Mouse (Mus musculus) kidney, adult 8-10 months (tissue): Measurements from ENCODE around the gene Traf1.
A peak's percentile ranks its signal among the peaks of the same experiment; 100 is the strongest.

Experiments used
- DNase-seq, 2 experiments: peaks; one replicate each; pipeline ENCODE4 v3.0.0; 2022

Gene Traf1

GRCm38 (mm10) chr2:34899682-34900081 lies 61.9 kb downstream of the Traf1 start:
- DNase-seq, result no peak

- DNase-seq, result peak; percentile 58
Measured at GRCm38 (mm10) chr2:34897820-34898219, 63.8 kb downstream of the Traf1 start.

DNA sequence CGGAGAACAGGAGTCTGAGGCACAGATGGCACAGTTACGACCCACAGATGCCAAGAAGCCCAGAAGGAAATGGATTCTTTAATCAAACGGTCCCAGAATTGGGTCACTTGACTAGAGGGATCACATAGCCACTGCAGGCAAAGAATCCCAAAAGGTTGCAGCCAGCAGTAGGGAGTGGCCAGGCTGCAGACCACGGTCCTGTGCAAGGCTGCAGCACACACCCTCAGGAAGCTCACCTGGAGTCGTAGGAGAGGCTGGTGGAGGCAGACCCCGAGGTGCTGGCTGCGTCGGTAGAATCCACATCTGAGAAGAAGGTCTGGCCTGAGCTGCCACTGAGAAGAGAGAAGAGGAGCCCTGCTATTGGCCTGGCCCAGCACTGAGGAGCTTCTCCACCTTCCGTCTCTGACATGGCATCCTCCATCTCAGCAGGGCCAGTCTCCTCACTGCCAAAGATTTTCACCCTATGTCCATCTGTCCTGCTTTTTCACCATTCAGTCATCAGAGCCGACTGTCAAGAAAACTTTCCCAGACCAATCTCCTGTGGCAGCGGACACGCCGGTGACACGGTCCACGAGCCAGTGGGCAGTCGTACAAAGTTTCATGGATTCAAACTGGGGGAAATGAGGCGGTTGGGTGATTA lies 64.6 kb downstream of the Traf1 start:
- no peak for DNase-seq

DNA sequence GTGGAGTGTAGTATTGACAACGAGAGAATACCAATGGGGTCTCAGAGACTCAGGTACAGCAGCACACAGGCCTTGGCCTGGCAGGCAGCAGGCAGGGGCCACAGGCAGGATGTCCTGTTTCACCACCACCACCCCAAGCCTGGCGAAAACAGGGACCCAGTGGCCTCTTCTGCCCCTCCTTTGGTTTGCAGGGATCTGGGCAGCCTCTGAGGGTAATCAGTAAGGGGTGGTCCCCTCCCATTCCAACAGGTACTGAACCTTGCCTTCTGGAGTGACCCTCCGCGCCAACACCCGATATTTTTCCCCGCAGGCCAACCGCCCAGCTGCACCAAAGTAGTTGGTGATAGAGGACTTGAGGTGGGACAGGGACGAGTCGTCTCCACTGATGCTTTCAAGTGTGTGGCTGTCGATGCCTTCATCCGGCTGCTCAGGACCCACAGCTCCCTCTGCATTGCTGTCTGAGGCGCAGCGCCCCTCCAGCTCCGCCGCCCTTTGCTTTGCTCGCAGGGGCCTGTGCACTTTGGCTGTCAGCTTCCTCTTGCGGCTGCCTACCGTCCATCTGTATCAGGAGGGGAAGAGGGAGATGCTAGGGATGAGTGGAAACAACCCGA lies 66.0 kb downstream of the Traf1 start:
- DNase-seq, result no peak

DNA sequence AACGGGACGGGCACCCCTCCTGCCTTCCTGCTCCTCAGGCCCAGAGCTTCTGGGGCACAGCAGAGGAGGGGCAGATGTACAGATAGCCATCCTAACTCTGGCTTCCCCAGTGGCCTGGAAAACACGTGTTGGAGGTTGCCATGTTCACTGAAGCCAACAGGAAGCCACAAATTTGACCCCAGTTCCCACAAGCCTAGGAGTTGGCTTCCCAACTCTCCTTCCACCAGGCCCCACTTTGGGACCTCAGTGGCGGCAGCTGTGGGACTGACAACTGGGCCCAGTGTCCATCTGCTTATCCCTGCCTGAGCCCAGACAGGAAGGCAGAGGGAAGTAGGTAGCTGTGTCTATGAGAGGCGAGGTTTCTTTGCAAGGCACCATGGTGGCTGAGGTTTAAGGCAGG lies 67.6 kb downstream of the Traf1 start:
- no peak for DNase-seq
